Comparison of ENCODE assay signal across 8 mouse cellular contexts in genomic region chr4:62780409-62780808, GRCm38 (mm10).
DNase-seq lines count a peak whose midpoint lies in the region; ATAC-seq and TF ChIP-seq lines count a peak whose summit lies in the region.

No protein-coding gene starts in this region.

- peak; percentile 71; the same call in 1 of the 2 replicates for TF ChIP-seq CTCF in bone marrow macrophage, adult 2 months (IDR thresholded peaks at IDR 0.05; ENCODE audit: low read depth, low read length)

- no peak overlapping the region for H3K27ac ChIP-seq in bone marrow macrophage, adult 2 months (ENCODE audit: insufficient read depth, low read depth, low read length)
- H3K27ac ChIP-seq in embryonic facial prominence, embryonic 15.5 days (replicated peaks) = no peak overlapping the region
- H3K27ac ChIP-seq in heart, embryonic 12.5 days (ENCODE audit: poor library complexity, severe bottlenecking) = no peak overlapping the region
- H3K27ac ChIP-seq in kidney, embryonic 16.5 days (ENCODE audit: low read length) = no peak overlapping the region

- no peaks in the 10 kb centered on the region for H3K36me3 ChIP-seq in embryonic facial prominence, embryonic 15.5 days
- H3K36me3 ChIP-seq in heart, embryonic 12.5 days = no peaks in the 10 kb centered on the region
- no peaks in the 10 kb centered on the region for H3K36me3 ChIP-seq in kidney, embryonic 16.5 days (ENCODE audit: insufficient read depth, low read length)

- no peak for TF ChIP-seq POLR2A in bone marrow macrophage, adult 2 months (IDR thresholded peaks at IDR 0.05; ENCODE audit: borderline replicate concordance, low read depth, low read length)

- ATAC-seq in embryonic facial prominence, embryonic 15.5 days (ENCODE audit: insufficient number of reproducible peaks, low FRiP score, low TSS enrichment, low read depth) = peak; percentile 74
- ATAC-seq in heart, embryonic 12.5 days (ENCODE audit: insufficient number of reproducible peaks, low FRiP score) = peak; percentile 61; the same call in 1 of the 2 replicates
- ATAC-seq in kidney, embryonic 16.5 days (ENCODE audit: low FRiP score, low TSS enrichment) = peak; percentile 68
- peak; percentile 75; the same call in 1 of the 2 replicates for ATAC-seq in monocyte, adult 5-6 weeks (replicated peaks; ENCODE audit: insufficient number of reproducible peaks, low FRiP score, low TSS enrichment, poor library complexity, severe bottlenecking)

- peaks cover 13% of the 10 kb centered on the region for H3K27me3 ChIP-seq in embryonic facial prominence, embryonic 15.5 days
- H3K27me3 ChIP-seq in heart, embryonic 12.5 days (replicated peaks) = peaks cover 32% of the 10 kb centered on the region
- H3K27me3 ChIP-seq in kidney, embryonic 16.5 days (ENCODE audit: insufficient read depth, low read length) = no peaks in the 10 kb centered on the region

- H3K4me1 ChIP-seq in bone marrow macrophage, adult 2 months (ENCODE audit: control insufficient read depth, insufficient read depth, low read length) = no peaks in the 10 kb centered on the region
- peaks cover 7% of the 10 kb centered on the region; the same call in 1 of the 2 replicates for H3K4me1 ChIP-seq in embryonic facial prominence, embryonic 15.5 days
- peaks cover 5% of the 10 kb centered on the region; the same call in 1 of the 2 replicates for H3K4me1 ChIP-seq in heart, embryonic 12.5 days (replicated peaks)
- H3K4me1 ChIP-seq in kidney, embryonic 16.5 days (ENCODE audit: insufficient read depth, low read length) = no peaks in the 10 kb centered on the region

- H3K4me3 ChIP-seq in bone marrow macrophage, adult 2 months (ENCODE audit: insufficient read depth, low read length) = peak overlapping the region; percentile 36
- H3K4me3 ChIP-seq in embryonic facial prominence, embryonic 15.5 days (replicated peaks) = peak overlapping the region; percentile 44
- H3K4me3 ChIP-seq in heart, embryonic 12.5 days = peak overlapping the region; percentile 40
- peak overlapping the region; percentile 46 for H3K4me3 ChIP-seq in kidney, embryonic 16.5 days (ENCODE audit: low read length)

- H3K9ac ChIP-seq in embryonic facial prominence, embryonic 15.5 days = no peak overlapping the region
- H3K9ac ChIP-seq in heart, embryonic 12.5 days = peak overlapping the region; percentile 54; the same call in 1 of the 2 replicates
- H3K9ac ChIP-seq in kidney, embryonic 16.5 days (replicated peaks; ENCODE audit: low read length) = no peak overlapping the region; the same call in 1 of the 2 replicates

- no peaks in the 10 kb centered on the region for H3K9me3 ChIP-seq in embryonic facial prominence, embryonic 15.5 days (replicated peaks)
- no peaks in the 10 kb centered on the region; the same call in 1 of the 2 replicates for H3K9me3 ChIP-seq in heart, embryonic 12.5 days (replicated peaks)
- H3K9me3 ChIP-seq in kidney, embryonic 16.5 days (ENCODE audit: low read length) = no peaks in the 10 kb centered on the region

- under 1% methylated on average over 15 of the region's 15 CpGs for WGBS in embryonic facial prominence, embryonic 15.5 days
- 2% methylated on average over 15 of the region's 15 CpGs for WGBS in heart, embryonic 12.5 days
- WGBS in kidney, embryonic 16.5 days = 2% methylated on average over 15 of the region's 15 CpGs

- peak; percentile 89 to 90 for DNase-seq in B cell, adult 2 months
- peak; percentile 82 for DNase-seq in liver
- peak; percentile 74 to 81 for DNase-seq in spleen, postnatal 36 days (ENCODE audit: low spot score in 2 of 2)

- peak overlapping the region; percentile 69 for H3K4me2 ChIP-seq in embryonic facial prominence, embryonic 15.5 days (replicated peaks)
- H3K4me2 ChIP-seq in heart, embryonic 12.5 days = peak overlapping the region; percentile 84
- peak overlapping the region; percentile 61 for H3K4me2 ChIP-seq in kidney, embryonic 16.5 days (replicated peaks; ENCODE audit: low read depth, low read length)
